Mouse (Mus musculus) lung, postnatal 25 days (tissue): Measurements from ENCODE around the gene Sh3pxd2b.

Experiments
- DNase-seq: peaks from one replicate; pipeline ENCODE4 v3.0.0; 2022; ENCODE audit warnings: low spot score

Sh3pxd2b gene

DNA sequence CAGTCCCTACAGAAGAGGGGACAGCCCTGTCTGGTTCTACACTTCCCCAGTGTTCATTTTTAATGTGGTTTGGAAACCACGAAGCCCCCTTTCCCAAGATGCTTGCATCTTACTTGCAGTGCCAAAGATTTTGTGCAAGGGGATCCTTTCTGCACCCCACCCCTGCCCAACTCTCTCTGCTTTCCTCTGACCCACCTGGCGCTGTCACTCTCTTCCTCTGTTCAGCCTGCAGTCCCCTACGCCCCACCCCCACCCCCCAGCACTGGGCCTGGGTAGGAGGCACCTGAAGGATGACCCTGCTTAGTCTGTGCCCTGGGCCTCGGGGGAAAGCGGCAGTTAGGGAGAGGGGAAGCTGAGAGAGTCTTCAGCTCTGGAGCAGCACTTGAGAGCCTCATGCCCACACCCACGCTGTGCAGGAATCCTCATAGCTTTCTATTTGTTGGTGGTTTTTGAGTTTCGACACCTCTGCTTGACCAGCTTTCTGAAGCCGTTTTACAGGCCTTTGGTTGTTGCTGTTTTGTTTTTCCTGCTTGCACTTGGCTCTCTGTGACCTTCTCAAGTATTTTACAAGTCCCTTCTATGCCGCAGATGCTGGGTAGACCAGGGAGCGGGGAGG, 77.5 kb downstream of the Sh3pxd2b start:
- peak; percentile 29 for DNase-seq

- no peak for DNase-seq
Observed at GRCm38 (mm10) chr11:32427537-32427936, 79.9 kb downstream of the Sh3pxd2b start.

- peak; percentile 72 for DNase-seq
Observed at GRCm38 (mm10) chr11:32435410-32436060, 87.9 kb downstream of the Sh3pxd2b start.

GRCm38 (mm10) chr11:32442576-32442975, 95.0 kb downstream of the Sh3pxd2b start:
- DNase-seq = no peak

DNA sequence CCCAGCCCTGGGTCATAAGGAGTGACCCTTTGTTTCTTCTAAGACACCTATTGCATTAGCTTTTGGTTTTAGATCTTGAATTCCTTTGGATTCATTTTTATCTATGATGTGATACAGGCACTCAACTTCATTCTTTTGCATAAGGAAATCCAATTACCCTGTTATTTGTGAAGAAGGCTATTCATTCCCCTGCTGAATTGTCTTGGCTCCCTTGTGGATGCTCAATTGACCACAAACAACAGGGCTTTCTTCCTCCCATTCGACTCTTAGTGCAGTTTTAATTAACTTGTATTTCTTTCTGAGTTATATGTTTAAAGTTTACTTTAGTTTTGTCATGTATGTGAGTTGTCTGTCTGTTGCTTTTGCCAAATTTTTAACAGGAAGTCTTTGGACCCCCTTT, 96.6 kb downstream of the Sh3pxd2b start:
- no peak for DNase-seq

DNA sequence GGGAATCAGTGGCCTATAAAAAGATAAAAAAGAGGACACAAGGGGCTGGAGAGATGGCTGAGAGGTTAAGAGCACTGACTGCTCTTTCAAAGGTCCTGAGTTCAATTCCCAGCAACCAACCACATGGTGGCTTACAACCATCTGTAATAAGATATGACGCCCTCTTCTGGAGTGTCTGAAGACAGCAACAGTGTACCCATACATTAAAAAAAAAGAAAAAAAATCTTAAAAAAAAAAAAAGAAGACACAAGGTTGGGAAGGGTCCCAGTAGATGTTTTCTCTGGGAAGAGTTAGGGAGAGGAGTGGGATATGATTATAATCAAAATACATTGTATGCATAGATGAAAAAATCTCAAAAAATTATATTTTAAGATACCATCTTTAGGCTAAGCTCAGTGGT, 97.5 kb downstream of the Sh3pxd2b start:
- no peak for DNase-seq

DNA sequence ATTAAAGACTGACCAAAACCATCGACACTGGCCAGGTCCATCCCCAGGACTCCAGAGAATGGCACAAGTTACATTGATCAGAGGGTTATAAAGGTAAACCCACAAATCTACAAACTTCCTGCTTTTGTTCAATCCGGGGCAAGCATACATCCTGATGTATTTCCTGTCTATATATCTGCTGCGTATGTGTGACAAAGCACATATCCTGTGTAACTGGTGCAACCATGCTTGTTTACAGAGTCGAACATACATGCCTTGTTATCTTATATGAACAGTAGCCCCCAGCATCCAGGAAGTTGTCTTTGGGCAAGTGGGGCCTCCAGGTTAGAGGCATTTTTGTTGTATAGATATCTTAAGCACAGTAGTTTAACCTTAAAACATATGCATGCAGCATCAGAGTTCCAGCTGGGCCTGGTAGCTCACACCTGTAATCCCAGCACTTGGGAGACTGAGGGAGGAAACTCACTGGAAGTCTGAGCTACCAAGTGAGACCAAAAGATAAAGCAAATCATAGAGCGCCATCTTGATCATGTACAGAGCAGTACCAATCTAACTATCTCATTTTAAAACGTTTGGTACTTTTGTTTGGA, 98.1 kb downstream of the Sh3pxd2b start:
- DNase-seq = no peak

- peak; percentile 75 for DNase-seq
Observed at GRCm38 (mm10) chr11:32450216-32450615, 102.6 kb downstream of the Sh3pxd2b start.

- no peak for DNase-seq
Observed at GRCm38 (mm10) chr11:32451306-32451705, 103.7 kb downstream of the Sh3pxd2b start.

DNA sequence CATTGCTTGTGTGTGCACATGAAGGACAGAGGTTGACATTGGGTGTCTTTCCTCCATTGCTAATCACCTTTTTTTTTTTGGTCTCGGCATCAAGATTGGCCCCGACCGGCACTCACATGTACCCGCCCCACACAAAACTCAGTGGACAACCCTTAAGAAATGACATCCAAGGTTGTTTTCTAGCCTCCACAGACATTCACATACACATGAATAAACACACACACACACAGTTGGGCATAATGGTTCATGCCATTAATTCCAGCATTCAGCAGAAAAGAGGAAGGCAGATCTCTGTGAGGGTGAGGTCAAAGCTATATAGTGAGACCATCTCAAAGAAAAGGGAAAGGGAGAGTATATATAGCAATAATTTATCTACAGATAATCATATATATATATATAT, 105.1 kb downstream of the Sh3pxd2b start:
- DNase-seq = no peak

DNA sequence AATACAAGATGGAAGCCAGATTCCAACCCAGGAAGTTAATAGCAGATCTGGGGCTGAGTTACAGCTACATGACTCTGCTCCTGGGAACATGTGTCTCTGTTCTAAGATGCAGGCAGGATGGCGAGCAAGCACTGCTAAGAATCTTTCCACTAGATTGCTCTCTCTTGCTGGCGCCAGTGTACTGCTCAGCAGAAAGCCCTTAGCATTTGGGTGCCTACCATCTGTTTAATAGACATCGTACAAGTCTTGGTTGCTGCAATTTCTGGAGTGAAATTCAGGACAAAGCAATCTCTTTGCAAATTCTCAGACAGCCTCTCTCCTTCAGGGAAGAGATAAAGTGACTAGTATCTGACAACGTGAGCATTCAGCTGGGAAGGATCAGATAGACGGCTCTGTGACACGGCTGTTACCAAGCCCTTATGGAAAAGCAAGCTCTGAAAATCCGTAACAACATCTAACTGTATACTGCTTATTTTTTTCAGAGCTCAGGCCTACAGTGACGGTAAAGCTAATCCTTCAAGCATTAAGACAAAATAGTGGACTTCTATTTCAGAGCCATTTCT, 105.8 kb downstream of the Sh3pxd2b start:
- DNase-seq = no peak

- DNase-seq = peak; percentile 14
Observed at GRCm38 (mm10) chr11:32454231-32454799, 106.7 kb downstream of the Sh3pxd2b start.

GRCm38 (mm10) chr11:32454800-32455506, 107.3 kb downstream of the Sh3pxd2b start, which contains the start of gene Ubtd2:
Gene Ubtd2, plus strand, starts transcription at chr11:32455370.
- DNase-seq = peak; percentile 97

- peak; percentile 38 for DNase-seq
Observed at GRCm38 (mm10) chr11:32455507-32456141, 108.0 kb downstream of the Sh3pxd2b start.

DNA sequence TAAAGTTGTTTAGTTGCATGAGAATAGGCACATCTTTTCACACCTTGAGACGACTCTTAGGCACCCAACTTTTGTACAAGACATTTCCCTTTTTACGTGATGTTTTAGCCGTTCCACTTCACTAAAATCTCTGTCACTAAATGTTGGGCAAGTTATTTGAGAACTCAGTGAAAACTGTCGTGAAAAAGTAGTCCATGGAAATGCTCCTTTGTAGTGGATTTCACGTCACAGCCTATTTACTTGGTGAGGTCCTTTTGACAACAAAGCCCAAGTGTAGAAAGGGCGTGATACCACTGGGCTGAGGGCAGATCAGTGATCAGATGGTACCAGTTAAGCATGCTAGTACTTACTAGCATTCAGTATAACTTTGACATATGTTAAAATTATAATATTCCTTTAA, 108.7 kb downstream of the Sh3pxd2b start:
- DNase-seq = no peak

- DNase-seq = no peak
Observed at GRCm38 (mm10) chr11:32464282-32464681, 116.7 kb downstream of the Sh3pxd2b start.

- DNase-seq = no peak
Observed at GRCm38 (mm10) chr11:32471925-32472324, 124.3 kb downstream of the Sh3pxd2b start.

GRCm38 (mm10) chr11:32474725-32475124, 127.1 kb downstream of the Sh3pxd2b start:
- no peak for DNase-seq

GRCm38 (mm10) chr11:32475487-32476236, 128.0 kb downstream of the Sh3pxd2b start:
- DNase-seq = no peak
